Mouse (Mus musculus) embryonic facial prominence, embryonic 11.5 days (tissue): ENCODE measurements around the gene Dmac2. TPM values are rescaled to one million over a fixed set of nuclear protein-coding genes. Genes with fewer than 3 reads are reported as not detected.
"Not testable (repeated sequence)": the region's sequence is repeated elsewhere in the genome, so short reads cannot be mapped to it uniquely, and the experiment has no call there.

Source experiments
- ATAC-seq: fragments of 200-750 bp; cut with Nextera tagmentation; replicated peaks from 2 replicates; pipeline ENCODE4 v1.8.0; 2017; ENCODE audit warnings: low read depth; ENCODE audit not compliant: insufficient number of reproducible peaks, low FRiP score, low TSS enrichment
- DNase-seq: peaks from one replicate; pipeline ENCODE4 v3.0.0-alpha.2; 2015; ENCODE audit warnings: low spot score
- H3K27ac ChIP-seq: fragments of 300-500 bp; sonication (generic); replicated peaks from 2 replicates; pipeline ENCODE4 v1.5.1; 2014; ENCODE audit warnings: mild to moderate bottlenecking, low read depth, low read length, control low read depth
- H3K27me3 ChIP-seq: fragments of 300-500 bp; sonication (generic); 2 replicates; pipeline ENCODE4 v1.6.1; 2014; ENCODE audit warnings: mild to moderate bottlenecking, low read length, moderate library complexity, mixed read lengths; ENCODE audit not compliant: control insufficient read depth, insufficient read depth
- H3K36me3 ChIP-seq: fragments of 300-500 bp; sonication (generic); replicated peaks from 2 replicates; pipeline ENCODE4 v1.6.1; 2014; ENCODE audit warnings: low read depth, mild to moderate bottlenecking, low read length, moderate library complexity, mixed read lengths; ENCODE audit not compliant: control insufficient read depth, insufficient read depth
- H3K4me1 ChIP-seq: fragments of 300-500 bp; sonication (generic); 2 replicates; pipeline ENCODE4 v1.6.1; 2014; ENCODE audit warnings: low read length, mixed read lengths; ENCODE audit not compliant: control insufficient read depth, insufficient read depth
- H3K4me2 ChIP-seq: fragments of 300-500 bp; sonication (generic); 2 replicates; pipeline ENCODE4 v1.6.1; 2014; ENCODE audit warnings: low read depth, mild to moderate bottlenecking, control low read depth, low read length, moderate library complexity
- H3K4me3 ChIP-seq: fragments of 300-500 bp; sonication (generic); 2 replicates; pipeline ENCODE4 v1.5.1; 2014; ENCODE audit warnings: low read depth, low read length, control low read depth
- H3K9ac ChIP-seq: fragments of 300-500 bp; sonication (generic); replicated peaks from 2 replicates; pipeline ENCODE4 v1.6.1; 2014; ENCODE audit warnings: mild to moderate bottlenecking, control low read depth, low read length
- H3K9me3 ChIP-seq: fragments of 300-500 bp; sonication (generic); replicated peaks from 2 replicates; pipeline ENCODE4 v1.6.1; 2016; ENCODE audit warnings: mild to moderate bottlenecking, low read length, inconsistent platforms, mixed read lengths; ENCODE audit not compliant: control insufficient read depth
- WGBS: fragments of 180-500 bp; shearing (Covaris S2); extraction: QIAGEN DNeasy Blood & Tissue Kit; methylation state at CpG from one replicate; pipeline ENCODE4 v1.1.7; 2014; 5-methylcytosine and 5-hydroxymethylcytosine counted together
- polyA plus RNA-seq: library from polyadenylated mRNA; unstranded; fragments of >200 nt; fragmentation: Nextera tagmentation; extraction: Ambion mirVana; gene quantifications from 2 replicates; pipeline ENCODE4 v1.2.1, GENCODE M21; 2014

Dmac2 gene
- polyA plus RNA-seq, result 32.4 and 36.8 TPM in 2 replicates

DNA sequence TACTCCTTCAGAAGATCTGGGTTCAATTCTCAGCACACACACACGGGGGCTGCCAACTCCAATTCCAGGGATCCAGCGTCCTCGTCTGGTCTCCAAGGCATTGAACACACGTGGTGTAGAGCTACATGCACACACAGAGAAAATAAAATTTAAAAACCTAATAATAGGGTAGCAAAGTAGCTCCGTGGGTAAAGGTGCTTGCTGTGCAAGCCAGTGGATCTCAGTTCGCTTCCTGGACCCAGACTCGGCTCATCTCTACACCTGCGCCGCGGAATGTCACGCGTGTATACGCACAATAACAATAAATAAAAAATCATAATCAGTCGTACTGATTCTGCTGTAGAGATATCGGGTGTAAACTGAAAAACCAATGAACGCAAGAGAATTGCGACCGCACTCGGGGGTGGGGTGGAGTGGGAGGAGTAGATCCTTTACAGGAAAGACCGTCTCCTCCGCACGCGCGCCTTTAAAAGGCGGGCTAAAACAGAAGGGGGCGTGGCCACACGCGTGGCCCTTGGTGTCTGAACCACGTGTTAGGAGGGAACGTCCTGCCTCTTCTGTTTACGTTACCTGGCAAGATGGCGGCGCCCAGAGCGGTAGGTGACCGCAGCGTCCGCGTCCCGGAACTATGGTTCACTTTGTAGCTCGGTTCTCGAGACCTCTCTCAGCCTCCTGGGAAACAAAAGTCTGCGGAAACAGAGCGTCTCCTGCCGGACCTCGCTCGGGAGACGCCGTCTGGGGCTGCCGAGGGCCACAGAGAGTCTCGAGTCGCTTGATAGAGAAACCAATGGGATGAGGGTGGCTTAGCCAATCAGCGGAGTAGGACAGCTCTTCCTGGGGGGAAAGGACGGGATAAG, at the start of gene Dmac2:
TSS of gene Dmac2 (plus strand) at position 550 of the 857 bp plus-strand sequence.
- ATAC-seq (peak; percentile 84), DNase-seq (peak; percentile 95)
- Histone ChIP-seq H3K4me1 (no peaks in the 10 kb centered on the region), H3K9me3 (no peaks in the 10 kb centered on the region), H3K27me3 (no peaks in the 10 kb centered on the region), H3K27ac (no peak within 1 kb of the TSS), H3K4me2 (peak within 1 kb of the TSS; percentile 63), H3K36me3 (no peaks in the 10 kb centered on the region; the same call in 1 of the 2 replicates), H3K9ac (peak within 1 kb of the TSS; percentile 64), H3K4me3 (peak within 1 kb of the TSS; percentile 62)
- WGBS, result 2% methylated on average over 53 of the region's 53 CpGs

- H3K9me3 ChIP-seq, result not testable (repeated sequence)
These were observed 45.4 kb upstream of the Dmac2 start for GRCm38 (mm10) chr7:25573806-25574205.

GRCm38 (mm10) chr7:25575105-25575504, 44.1 kb upstream of the Dmac2 start:
- Histone ChIP-seq H3K9me3 (no peaks in the 10 kb centered on the region), H3K9ac (no peak overlapping the region), H3K27me3 (no peaks in the 10 kb centered on the region), H3K4me2 (no peak overlapping the region), H3K27ac (no peak overlapping the region), H3K4me1 (no peaks in the 10 kb centered on the region), H3K36me3 (no peaks in the 10 kb centered on the region), H3K4me3 (no peak overlapping the region)
- no peak for DNase-seq
- 81% methylated on average over 5 of the region's 5 CpGs for WGBS
- no peak for ATAC-seq

More at GRCm38 (mm10) chr7:25573806-25574205, 45.4 kb upstream of the Dmac2 start:
- H3K4me2 ChIP-seq, H3K4me3 ChIP-seq, H3K4me1 ChIP-seq, H3K36me3 ChIP-seq, ATAC-seq, H3K9ac ChIP-seq, H3K27me3 ChIP-seq, H3K27ac ChIP-seq, DNase-seq: not testable (repeated sequence)
- WGBS, result 75% methylated on average over 5 of the region's 5 CpGs

DNA sequence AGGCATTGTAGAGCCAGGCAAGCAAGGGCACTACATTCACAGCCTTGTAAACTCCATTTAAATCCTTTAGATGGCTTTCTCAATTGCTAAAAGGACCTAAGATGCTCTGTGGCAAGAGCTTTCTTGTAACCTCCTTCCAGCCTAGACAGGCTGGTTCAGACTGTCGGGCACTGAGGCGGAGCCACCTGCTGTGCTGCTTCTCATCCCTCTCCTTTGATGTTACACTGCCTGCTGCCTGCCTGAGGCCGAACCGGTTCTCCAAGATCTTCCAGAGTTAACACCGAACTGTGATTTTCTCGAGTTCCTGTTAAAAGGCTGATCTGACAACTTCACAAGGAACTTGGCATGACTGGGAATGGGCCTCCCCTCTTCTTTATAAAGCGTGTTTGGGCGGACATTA, 43.3 kb upstream of the Dmac2 start:
- H3K27me3 ChIP-seq, result no peaks in the 10 kb centered on the region
- H3K4me1 ChIP-seq, result no peaks in the 10 kb centered on the region
- no peak overlapping the region for H3K27ac ChIP-seq
- H3K9me3 ChIP-seq, result no peaks in the 10 kb centered on the region
- H3K4me3 ChIP-seq, result no peak overlapping the region
- 16% methylated on average over 8 of the region's 8 CpGs for WGBS
- peak; percentile 22 for DNase-seq
- H3K4me2 ChIP-seq, result no peak overlapping the region
- no peaks in the 10 kb centered on the region for H3K36me3 ChIP-seq
- peak; percentile 44; the same call in 1 of the 2 replicates for ATAC-seq
- no peak overlapping the region for H3K9ac ChIP-seq

DNA sequence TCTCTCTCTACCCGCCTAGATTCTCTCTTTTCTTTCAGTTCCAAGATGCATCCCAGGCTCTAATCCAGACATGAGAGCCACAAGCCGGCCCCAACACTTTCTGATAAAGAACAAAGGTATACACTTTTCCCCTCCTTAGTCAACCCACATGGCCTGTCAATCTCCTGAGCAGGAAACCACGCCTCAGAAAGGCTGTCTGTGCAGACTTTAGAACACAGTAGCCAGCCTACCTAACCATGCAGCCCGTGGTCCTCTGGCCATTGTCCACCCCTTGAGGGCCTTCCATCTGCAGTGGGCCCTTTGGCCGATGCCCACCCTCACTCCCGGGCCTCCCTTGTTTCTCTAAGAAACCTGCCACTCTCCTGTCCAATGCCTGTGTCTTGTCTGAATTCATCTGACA, 42.9 kb upstream of the Dmac2 start:
- H3K4me2 ChIP-seq, H3K4me3 ChIP-seq, H3K9me3 ChIP-seq, H3K27ac ChIP-seq, H3K27me3 ChIP-seq, H3K9ac ChIP-seq, H3K36me3 ChIP-seq, DNase-seq, ATAC-seq, H3K4me1 ChIP-seq: not testable (repeated sequence)
- 36% methylated on average over 6 of the region's 6 CpGs for WGBS

- not testable (repeated sequence) for H3K9me3 ChIP-seq, H3K27me3 ChIP-seq, H3K9ac ChIP-seq, H3K4me1 ChIP-seq, H3K36me3 ChIP-seq, DNase-seq, H3K4me2 ChIP-seq, ATAC-seq, H3K27ac ChIP-seq, H3K4me3 ChIP-seq
- 66% methylated on average over 11 of the region's 14 CpGs for WGBS
These were observed 42.3 kb upstream of the Dmac2 start for GRCm38 (mm10) chr7:25576793-25577437.

DNA sequence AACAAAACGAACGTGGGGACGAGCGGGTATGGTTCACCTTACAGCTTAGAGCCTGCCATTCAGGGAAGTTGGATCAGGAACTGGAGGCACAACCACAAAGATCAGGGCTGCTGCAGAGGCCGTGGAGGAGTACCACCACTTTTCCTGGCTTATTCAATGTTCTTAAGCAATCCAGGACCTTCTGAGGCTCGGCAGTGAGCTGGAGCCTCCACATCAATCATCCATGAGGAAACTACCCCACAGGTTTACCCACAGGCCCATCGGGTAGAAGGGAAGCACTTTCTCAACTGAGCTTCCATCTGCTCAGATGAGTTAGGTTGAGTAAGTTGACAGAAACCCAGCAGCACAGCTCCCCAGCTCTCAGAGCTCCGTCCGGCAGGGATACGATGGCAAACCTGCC, 39.8 kb upstream of the Dmac2 start:
- Histone ChIP-seq H3K4me2 (no peak overlapping the region), H3K9me3 (no peaks in the 10 kb centered on the region), H3K27me3 (no peaks in the 10 kb centered on the region), H3K36me3 (no peaks in the 10 kb centered on the region), H3K27ac (no peak overlapping the region), H3K4me3 (no peak overlapping the region), H3K9ac (no peak overlapping the region), H3K4me1 (no peaks in the 10 kb centered on the region)
- ATAC-seq (no peak), DNase-seq (no peak)
- 88% methylated on average over 10 of the region's 10 CpGs for WGBS

- DNase-seq, result no peak
These were observed 36.9 kb upstream of the Dmac2 start for GRCm38 (mm10) chr7:25582301-25582810.

More at GRCm38 (mm10) chr7:25582301-25582810, 36.9 kb upstream of the Dmac2 start:
- no peaks in the 10 kb centered on the region for H3K4me1 ChIP-seq
- H3K27ac ChIP-seq, result no peak overlapping the region
- H3K27me3 ChIP-seq, result no peaks in the 10 kb centered on the region
- 87% methylated on average over 15 of the region's 15 CpGs for WGBS
- H3K4me3 ChIP-seq, result no peak overlapping the region
- no peak overlapping the region for H3K4me2 ChIP-seq
- no peak overlapping the region for H3K9ac ChIP-seq
- no peak for ATAC-seq
- H3K9me3 ChIP-seq, result no peaks in the 10 kb centered on the region
- no peaks in the 10 kb centered on the region for H3K36me3 ChIP-seq
